Mouse (Mus musculus): ENCODE measurements around the gene Ralgps1.
"Not testable (repeated sequence)": the region's sequence is repeated elsewhere in the genome, so short reads cannot be mapped to it uniquely, and the experiment has no call there.

Ralgps1 gene

DNA sequence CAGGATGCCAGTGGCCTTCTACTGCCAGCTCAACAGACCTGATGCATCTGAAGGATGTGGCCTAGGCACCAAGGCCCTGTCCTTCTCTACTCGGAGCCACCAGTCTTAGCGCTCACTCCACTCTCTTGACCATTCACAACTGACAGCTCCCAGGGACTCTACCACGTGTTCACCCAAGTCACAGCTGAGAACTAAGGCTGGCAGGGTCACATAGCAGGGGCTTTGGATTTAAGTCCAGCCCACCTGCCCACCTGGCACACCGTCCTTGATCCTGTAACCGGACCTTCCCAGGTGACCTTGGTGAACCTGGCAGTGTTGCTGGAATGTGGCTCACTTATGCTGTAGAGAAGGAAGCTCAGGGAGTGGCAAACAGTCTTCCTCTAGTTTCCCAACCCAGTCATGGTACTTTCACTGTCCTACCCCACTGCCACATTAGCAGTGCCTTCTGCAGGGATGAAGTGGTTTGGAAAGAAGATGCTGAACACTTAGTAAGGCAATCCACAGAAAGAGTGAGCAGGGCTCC lies 156.0 kb downstream of the Ralgps1 start:
- no peak for DNase-seq (ENCODE audit: low spot score in 2 of 2)

DNA sequence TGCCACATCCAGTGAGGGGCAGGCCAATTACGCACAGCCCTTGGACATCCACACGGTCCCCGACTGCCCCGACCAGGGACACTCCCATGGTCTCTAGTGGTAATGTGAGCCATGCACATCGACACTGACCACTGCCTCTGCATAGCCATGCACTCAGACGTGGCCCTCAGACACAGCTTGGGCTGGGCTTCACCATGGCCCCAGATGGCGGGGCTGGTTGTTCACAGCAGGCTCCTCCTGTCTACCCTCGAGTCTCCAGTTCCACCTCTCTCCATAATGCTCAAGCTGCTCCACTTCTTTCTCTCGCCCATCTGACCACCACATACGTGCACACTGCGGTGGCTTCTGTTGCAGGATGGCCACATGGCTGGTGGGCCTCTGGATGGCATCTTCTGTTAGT lies 160.0 kb downstream of the Ralgps1 start:
- not testable (repeated sequence) for DNase-seq (ENCODE audit: low spot score in 2 of 2)

DNA sequence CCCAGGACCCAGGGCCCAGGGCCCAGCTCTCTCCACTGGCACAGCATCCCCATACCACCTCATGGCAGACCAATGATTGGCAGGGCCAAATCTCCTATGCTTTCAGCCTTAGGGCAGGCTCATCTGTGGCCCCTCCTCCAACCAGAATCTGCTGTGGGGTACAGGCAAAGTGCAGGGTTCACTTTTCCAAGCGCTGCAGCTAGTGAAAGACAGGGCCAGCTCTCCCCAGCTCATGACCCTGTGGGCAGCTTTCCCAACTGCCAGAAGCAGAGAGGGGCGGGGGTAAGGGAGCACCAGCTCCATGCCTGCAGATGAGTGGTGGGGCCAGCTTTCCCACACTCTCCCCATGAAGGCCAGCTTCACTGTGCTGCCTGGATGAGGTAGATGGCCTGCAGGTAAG lies 160.4 kb downstream of the Ralgps1 start:
- no peak for DNase-seq (ENCODE audit: low spot score in 2 of 2)

DNA sequence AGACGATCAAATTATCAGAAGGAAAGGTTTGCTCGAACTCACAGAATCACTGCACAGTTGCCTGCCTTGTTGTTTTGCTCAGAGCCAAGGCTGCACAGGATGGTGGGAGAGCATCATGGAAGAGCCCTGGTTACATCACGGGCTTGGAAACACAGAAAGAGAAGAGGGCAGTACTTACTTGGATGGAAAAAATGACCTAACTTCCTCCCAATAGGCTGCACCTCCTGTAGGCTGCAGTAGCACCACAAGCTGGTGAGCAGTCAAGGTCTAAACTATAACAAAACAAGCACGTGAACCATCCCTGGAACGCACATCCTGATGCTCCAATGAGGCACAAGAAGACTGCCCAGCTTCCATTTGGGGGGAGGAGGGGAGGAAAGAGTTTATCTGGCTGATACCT lies 163.2 kb downstream of the Ralgps1 start:
- DNase-seq (ENCODE audit: low spot score in 2 of 2), result no peak

DNA sequence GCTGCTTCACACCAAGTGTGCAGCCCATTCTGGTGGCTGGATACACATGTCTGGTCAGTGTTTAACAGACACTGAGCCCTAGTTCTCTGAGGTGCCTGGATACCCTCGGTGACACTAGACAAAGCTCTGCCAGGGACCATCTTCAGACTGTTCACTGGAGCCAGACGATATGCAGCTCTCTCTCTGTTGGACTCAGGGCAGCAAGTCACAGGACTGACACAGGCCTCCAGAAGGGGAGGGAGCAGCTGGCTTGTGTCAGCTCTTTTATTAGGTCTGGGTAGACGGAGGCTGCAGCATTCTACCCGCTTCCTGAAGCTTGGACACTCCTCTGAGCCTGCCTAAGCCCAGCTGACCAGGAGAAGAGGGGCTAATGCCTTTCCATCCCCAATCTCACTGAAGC lies 164.2 kb downstream of the Ralgps1 start:
- DNase-seq (ENCODE audit: low spot score in 2 of 2), result no peak

DNA sequence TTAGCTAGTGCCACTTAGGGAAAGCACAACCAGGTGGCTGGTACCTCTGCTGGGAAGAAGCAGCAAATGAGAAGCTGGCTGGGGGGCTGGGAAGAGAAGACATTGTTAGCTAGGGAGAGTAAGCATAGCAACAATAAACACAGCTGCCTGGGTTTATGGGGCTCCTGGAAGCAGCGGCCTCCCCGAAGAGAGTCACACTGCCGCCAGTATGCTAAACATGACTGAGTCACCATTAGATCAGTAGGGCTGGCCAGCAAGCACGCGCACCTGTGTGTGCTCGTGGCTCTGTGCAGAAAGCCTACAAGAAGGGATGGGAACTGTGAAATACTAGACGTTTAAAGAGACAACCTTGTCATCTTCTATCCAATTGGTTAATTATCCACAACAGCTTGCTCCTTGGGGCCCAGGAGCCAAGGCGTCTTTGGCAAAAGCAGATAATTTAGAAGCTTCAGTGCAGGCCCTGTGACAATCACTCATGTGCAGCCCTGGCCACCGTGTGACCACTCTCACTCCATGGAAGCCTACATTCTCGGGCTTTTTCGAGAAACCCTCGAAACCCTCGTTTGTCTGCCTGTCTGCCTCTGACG lies 165.3 kb downstream of the Ralgps1 start:
- DNase-seq (ENCODE audit: low spot score in 2 of 2), result no peak

DNA sequence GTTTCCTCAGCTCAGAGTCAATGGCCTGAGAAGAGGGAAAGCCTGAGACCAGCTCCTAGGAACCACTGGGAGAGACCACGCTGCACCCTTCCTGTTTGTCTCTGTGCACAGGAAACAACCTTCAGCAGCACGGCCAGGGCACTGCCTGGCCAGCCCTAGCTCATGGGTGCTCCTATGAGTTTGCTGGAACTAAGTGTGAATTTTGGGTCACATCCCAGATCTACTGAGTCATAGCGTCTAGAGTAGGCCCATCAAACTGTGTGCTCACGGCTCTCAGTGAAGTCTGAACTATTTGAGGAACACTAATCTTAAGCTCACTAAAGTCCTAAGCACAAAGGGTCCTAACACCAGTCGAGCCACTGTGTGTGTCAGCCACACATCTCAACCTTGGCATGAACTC lies 166.3 kb downstream of the Ralgps1 start:
- no peak for DNase-seq (ENCODE audit: low spot score in 2 of 2)

DNA sequence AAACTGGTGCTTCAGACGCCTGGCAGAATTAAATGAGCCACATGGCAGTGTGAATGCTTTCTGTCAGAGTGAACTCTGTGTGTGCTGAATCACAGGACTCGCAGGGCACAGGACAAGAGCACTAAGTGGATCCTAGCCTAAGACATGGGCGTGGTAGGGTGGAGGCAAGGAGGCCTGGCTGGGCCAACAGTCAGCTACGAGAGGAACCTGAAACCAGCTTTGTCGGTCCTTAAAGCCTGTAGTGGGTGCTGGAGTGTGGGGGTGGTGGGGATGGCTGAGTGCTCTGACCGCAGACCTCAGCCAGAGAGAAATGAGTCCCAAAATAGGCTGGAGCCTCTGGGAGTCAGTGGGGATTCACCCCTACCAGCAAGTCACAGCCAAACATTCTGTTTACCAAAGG lies 168.0 kb downstream of the Ralgps1 start:
- DNase-seq (ENCODE audit: low spot score in 2 of 2), result no peak

DNA sequence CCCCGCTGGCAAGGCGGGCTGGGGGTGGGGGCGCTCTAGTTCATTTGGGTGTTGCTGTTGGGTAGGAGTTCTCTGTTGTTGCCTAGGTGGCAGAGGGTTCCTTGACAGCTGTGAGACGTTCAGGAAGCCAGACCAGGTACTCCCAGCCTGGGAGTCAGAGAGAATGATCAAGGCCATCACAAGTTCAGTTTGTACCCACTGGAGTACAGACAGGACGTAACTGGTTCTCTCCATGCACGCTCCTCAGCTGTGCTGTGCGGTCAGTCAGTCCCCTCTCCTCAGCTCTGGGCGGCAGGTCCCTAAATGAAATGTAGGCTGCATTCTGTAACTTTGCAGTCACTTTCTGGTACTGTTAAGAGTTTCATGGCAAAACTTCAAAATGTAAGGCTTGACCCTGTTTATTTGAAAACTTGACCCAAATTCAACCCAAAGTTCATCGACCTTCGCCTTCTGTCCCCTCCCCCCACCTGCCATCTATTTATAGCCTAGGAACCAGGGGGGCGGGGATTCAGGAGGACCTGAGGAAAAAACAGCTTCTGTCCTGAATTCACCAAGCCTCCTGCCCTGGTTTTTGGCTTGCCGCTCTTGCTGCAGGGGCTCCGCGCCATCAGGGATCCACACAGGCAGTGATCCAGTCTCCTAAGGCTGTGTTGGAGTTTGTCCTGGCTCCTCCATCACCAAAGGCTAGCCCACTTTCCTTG lies 170.8 kb downstream of the Ralgps1 start:
- DNase-seq (ENCODE audit: low spot score in 2 of 2), result no peak

DNA sequence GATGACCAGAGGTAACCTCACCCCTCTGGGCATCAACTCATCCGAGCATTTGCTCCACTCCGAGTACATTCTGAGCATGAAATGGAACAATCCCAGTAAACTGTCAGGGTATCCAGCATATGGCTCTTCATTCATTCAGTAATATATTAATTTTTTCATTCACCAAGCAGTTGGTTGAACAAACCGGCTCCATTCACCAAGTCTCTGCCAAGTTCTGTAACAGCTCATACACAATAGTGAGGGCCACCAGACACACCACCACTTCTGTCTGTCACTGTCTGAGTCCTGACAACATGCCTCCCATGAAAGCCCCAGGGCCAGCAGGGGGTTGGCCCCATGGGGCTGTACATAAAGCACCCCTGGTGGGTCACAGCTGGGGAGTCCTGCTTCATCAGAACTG lies 181.3 kb downstream of the Ralgps1 start:
- DNase-seq (ENCODE audit: low spot score in 2 of 2), result no peak

DNA sequence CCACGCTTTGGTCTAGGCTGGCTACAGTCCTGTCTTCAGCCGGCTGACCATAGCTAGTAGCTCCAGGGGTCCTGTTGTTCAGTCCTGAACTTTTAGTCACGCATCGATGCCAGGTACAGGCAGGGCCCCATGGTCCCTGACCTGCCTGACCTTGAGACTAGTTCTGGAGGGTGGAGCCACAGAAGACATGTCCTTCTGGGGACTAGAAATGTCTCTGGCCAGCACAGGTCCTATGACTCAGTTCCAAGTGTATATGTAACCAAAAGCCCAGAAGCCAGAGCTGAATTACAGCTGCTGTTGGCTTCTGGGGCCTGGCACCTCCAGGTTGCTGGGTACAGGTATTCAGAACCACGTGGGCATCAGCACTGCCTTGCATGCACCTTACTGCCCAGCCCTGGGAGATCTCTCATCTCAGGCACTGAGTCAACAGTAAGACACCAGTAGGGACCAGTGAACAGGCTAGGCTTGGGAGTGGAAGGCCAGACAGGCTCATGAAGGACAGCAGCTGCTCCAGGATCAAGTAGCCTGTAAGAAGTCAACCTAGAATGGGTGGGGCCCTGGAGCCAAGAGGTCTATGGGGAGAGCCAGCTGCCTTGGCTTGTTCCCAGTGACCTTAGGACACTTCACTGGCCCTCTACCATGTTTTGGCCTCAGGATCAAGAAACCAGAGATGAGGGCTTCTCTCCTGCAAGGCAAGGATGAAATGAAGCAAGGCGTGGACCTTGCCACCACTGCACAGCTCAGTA lies 182.2 kb downstream of the Ralgps1 start:
- no peak for DNase-seq (ENCODE audit: low spot score in 2 of 2)

DNA sequence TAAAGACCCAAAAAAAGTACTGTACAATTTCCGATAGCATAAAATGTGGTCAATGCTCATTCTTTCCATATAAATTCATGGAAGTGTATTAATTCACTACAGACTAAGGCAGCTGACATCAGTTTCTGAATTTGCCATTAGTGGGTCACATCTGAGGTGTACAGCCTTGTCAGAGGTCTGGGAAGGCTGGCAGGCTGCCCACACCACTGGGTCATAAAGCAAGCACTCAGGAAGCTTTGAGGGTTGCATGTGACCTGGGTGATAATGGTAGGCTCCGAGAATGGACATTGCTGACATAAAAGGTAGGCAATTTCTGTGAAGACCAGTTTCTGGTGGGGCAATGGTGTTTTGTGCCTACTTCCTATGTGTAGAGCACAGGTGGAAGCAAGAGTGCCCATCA lies 183.4 kb downstream of the Ralgps1 start:
- no peak for DNase-seq (ENCODE audit: low spot score in 2 of 2)

DNA sequence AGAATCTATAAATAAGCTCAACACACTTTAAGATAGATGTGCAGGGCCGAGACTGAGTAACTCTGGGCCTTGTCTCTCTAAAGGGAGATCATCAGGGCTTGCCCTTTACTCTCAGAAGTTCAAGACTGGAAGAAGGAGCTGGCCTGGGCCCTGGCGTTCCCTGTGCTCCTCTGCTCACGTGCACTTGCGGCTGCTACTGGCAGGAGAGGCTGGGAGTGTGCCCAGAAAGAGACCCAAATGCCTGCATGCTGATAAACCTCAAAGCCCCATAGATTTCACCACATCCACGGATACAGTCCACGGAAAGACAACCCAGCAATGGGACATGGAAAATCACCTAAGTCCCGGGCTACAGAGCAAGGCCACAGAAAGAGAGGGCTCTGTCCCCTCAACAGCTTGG lies 184.8 kb downstream of the Ralgps1 start:
- DNase-seq (ENCODE audit: low spot score in 2 of 2), result no peak

DNA sequence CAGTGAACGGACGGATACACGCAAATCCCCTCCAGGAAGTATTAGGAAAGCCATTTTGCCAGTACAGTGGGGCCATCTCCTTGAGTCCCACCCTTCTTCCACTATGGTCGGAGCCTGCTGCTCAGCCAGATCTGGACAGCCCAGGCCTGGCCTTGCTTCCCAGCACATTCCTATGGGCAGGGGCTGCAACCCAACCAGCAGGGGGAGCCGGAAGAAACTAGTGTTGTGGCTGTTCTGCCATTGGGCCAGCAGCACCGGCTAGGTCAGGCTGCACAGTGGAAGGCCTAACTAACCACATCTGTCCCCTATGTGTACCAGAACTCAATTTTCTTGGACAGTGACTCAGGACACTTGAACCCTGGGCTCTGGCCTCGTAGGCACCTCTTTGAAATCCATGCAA lies 186.0 kb downstream of the Ralgps1 start:
- DNase-seq (ENCODE audit: low spot score in 2 of 2), result no peak

DNA sequence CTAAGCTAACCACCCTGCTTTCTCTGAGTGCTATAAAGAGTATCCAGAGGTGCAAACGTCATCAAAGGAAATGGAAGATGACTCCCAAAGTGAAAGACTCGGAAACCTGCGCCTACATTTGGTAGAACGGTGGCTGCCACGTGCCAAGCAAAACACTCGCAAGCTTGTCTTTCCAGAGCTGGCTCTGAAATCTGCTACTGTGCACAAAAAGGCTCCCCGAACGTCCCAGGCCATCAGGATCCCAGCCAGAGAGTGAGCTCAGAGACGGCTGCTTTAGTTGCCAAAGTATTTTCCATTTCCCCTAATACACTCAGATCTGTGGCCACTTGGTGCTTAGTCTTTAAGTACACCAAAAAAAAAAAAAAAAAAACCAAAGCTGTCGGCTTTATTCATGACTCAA lies 186.6 kb downstream of the Ralgps1 start:
- no peak for DNase-seq (ENCODE audit: low spot score in 2 of 2)

DNA sequence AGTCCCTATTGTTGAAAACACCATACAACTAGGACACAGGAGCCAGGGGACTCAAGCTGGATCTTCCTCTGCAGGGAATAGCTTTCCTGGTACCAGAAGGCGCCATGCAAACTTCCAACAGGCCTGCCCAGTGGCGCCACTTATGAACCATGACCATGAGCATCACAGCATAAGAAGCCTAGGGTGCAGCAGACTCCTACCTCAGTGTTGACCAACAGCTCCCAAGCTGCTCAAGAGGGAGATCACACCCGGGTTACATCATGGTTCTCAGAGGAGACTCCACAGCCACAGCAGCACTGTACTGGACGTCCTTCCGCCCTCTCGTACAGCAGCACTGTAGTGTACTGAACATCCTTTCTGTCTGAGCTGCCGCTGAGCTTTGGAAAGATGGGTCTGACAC lies 188.0 kb downstream of the Ralgps1 start:
- no peak for DNase-seq (ENCODE audit: low spot score in 2 of 2)

DNA sequence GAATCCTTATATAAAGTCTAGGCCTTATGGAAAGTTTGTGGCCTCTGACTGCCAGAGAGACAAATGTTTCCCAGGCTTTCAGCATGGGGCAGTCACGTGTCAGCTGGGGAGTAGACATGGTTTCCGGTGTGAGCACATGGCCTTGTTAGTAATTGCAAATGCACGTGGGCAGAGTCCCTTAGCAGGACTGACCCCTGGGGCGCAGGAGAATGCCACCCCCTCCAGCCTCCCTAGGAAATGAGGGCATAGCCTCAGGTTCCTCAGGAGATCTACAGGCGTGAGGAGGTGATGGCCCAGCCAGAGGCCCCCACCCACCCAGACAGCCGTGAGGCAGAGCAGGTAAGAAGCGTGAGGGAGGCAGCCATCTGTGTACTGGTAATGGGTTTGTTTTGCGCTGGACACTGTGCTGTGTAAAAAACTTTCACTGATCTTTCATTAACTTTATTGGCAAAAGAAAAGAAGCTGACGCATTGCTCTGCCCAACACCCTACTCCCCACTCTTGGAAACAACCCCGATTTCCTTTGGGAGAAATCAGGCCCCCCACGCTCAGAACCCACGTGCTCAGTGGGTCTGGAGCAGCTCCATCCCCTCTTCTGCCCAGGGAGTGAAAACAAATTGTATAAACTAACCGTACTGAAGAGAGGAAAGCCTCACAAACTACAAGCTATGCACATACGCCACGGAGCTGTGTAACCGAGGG lies 191.2 kb downstream of the Ralgps1 start:
- DNase-seq (ENCODE audit: low spot score in 2 of 2), result no peak

DNA sequence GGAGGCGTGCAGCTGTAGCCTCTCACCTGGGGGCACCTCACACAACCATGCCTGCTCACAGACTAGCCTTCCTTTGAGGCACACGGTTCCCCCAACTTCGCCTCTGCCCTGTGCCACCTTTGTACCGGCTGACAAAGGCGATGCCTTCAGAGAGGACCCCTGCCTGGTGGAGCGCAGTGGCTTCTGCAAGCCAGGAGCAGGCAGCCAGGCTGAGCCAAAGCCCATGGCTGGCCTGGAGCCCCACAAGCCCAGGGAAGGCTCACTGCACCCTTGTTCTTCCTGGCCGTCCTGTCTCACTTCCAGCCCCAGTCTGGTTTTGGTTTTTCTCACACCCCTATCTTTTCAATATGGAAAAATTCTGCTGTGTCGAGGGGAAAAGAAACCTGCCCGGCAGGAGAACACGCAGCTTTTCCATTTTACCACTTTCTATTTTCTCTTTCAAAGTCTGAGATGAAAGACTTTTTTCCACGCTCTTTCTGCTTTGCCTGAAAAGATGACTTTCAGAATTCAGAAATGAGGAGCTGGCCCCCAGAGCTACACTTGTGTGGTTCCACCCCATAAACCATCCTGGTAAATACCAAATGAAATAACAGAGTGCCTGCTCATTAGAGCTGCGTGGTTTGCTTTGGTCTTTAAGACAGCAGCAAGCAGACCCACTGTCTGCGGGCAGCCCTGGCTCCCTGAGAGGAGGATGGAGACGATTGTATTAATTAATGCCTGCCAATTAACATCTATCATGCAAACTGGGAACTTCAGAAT lies 191.9 kb downstream of the Ralgps1 start:
- no peak for DNase-seq (ENCODE audit: low spot score in 2 of 2)

DNA sequence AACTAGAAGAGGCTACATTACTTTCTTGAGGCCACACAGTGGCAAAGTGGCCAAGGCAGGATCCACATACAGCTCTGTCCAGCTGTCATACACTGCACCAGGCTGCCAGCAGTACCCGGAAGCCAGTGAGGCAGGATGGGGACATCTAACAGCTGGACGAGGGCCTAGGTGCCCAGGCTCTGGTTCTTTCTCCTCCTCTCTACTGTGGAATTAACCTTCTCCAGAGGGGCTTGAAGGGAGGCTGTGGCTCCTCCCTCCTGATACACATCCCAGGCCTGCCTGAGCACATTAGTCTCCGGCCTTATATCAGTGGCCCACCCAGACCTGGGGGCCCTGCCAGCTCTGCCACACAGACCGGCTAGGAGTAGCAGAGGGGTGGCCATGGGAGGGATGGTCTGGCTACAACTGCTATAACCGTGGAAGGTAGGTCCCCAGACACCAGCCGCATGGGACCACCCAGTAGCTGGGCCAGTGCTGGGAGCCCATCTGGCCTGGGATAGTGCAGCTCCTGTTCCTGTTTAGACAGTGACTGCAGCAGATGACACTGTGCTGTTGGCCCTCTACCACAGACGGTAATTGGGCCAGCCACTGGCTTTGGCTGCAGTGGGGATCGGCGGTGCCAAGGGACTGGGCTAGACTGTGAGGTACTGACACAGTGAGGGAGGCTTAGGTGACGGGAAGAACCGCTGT lies 192.9 kb downstream of the Ralgps1 start:
- DNase-seq (ENCODE audit: low spot score in 2 of 2), result no peak

DNA sequence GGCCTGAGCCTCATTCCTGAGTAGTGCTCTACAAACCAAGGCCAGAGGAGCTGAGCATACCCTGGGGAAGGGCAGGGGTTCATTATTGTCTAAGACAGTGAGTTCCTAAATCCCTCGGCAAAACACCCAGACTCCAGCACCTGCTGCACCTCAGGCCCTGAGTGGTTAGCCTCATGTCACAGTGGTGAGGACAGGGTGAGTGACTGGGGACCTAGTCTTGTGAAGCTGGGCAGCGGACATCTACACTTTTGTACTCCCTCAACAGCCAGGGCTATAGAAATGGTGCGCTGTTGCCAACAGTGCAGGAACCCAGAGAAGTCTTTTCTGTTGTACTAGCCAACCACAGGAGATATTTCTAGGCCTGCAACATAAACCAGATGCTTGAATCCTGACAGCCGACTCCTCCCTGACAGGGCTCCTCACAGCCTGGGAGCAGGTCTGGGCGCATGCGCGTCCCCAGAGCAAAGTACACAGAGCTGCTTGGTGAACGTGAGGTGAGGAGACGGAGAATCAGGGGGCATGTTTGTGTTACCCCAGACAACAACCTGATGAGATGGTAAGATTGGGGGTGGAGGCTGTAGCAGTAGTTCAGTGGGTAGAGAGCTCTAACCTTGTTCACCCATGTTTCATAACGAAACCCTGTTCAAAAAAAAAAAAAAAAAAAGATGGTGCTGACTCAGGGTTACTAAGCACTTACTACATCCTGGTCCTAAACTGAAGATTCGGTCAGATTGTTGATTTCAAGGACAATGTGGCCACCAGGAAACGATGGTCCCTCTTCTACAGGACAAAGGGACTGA lies 193.6 kb downstream of the Ralgps1 start:
- DNase-seq (ENCODE audit: low spot score in 2 of 2), result no peak
